Mouse (Mus musculus) stomach, postnatal 0 days (tissue): ENCODE data around the gene Cemip. TPM values are rescaled to one million over a fixed set of nuclear protein-coding genes. Genes with fewer than 3 reads are reported as not detected.

Experiments
- ATAC-seq: fragments of 200-750 bp; cut with Nextera tagmentation; 2 replicates; pipeline ENCODE4 v1.8.0; 2017; ENCODE audit not compliant: low FRiP score, low TSS enrichment
- DNase-seq: peaks from one replicate; pipeline ENCODE4 v3.0.0-alpha.2; 2016; ENCODE audit warnings: low spot score
- H3K27ac ChIP-seq: fragments of 300-500 bp; sonication (generic); replicated peaks from 2 replicates; pipeline ENCODE4 v1.5.1; 2014; ENCODE audit warnings: mild to moderate bottlenecking, control low read depth
- H3K27me3 ChIP-seq: fragments of 300-500 bp; sonication (generic); 2 replicates; pipeline ENCODE4 v1.6.1; 2014; ENCODE audit warnings: low read length; ENCODE audit not compliant: control insufficient read depth, insufficient read depth
- H3K36me3 ChIP-seq: fragments of 300-500 bp; sonication (generic); 2 replicates; pipeline ENCODE4 v1.6.1; 2014; ENCODE audit warnings: low read length, mixed read lengths; ENCODE audit not compliant: control insufficient read depth, insufficient read depth
- H3K4me1 ChIP-seq: fragments of 300-500 bp; sonication (generic); replicated peaks from 2 replicates; pipeline ENCODE4 v1.6.1; 2014; ENCODE audit warnings: antibody characterized with exemption; ENCODE audit not compliant: control insufficient read depth, insufficient read depth
- H3K4me2 ChIP-seq: fragments of 300-500 bp; sonication (generic); replicated peaks from 2 replicates; pipeline ENCODE4 v1.6.1; 2014; ENCODE audit warnings: low read depth, mild to moderate bottlenecking, control low read depth, moderate library complexity
- H3K4me3 ChIP-seq: fragments of 300-500 bp; sonication (generic); 2 replicates; pipeline ENCODE4 v1.5.1; 2014; ENCODE audit warnings: low read depth, low read length, control low read depth
- H3K9ac ChIP-seq: fragments of 300-500 bp; sonication (generic); 2 replicates; pipeline ENCODE4 v1.6.1; 2014; ENCODE audit warnings: mild to moderate bottlenecking, low read length, control low read depth, mixed read lengths
- H3K9me3 ChIP-seq: fragments of 300-500 bp; sonication (generic); 2 replicates; pipeline ENCODE4 v1.6.1; 2016; ENCODE audit warnings: low read length; ENCODE audit not compliant: control insufficient read depth
- CTCF ChIP-seq: IDR thresholded peaks from 2 replicates; pipeline ENCODE4 v1.5.1; 2016; ENCODE audit warnings: antibody characterized with exemption, low read depth, mild to moderate bottlenecking, moderate library complexity
- EP300 ChIP-seq: optimal IDR thresholded peaks from 2 replicates; pipeline ENCODE3; 2016; ENCODE audit warnings: antibody characterized with exemption
- WGBS: fragments of 180-500 bp; shearing (Covaris S2); extraction: QIAGEN DNeasy Blood & Tissue Kit; methylation state at CpG from one replicate; pipeline ENCODE4 v1.1.7; 2014; 5-methylcytosine and 5-hydroxymethylcytosine counted together
- polyA plus RNA-seq: library from polyadenylated mRNA; unstranded; fragments of >200 nt; fragmentation: Nextera tagmentation; extraction: Ambion mirVana; gene quantifications from 2 replicates; pipeline ENCODE4 v1.2.1, GENCODE M21; 2015

Gene Cemip
- polyA plus RNA-seq, 1 experiment from 2014 or later = 0.40 TPM

DNA sequence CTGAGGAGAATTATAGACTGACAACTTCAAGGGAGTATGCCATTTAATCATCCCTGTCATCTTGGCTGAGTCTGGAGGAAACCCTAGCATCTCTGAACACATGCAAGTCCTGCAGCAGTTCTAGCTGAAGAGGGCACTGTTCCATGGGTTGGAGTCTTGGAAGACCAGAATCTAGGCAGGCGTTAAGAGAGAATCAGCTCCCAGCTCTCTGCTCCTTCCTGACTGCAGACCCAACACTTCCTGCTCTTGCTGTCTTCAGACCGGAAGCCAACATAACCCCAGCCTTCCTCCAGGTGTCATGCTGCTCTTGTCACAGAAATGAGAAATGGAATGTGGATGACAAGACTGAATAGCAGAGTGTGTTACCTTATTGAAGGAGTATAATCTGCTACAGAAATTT is 29.1 kb upstream of the Cemip start:
- ATAC-seq (no peak), DNase-seq (no peak)
- 70% methylated on average over 2 of the region's 2 CpGs for WGBS
- Histone ChIP-seq H3K4me2 (no peak overlapping the region), H3K4me3 (no peak overlapping the region), H3K9ac (no peak overlapping the region), H3K36me3 (peaks cover 1% of the 10 kb centered on the region; the same call in 1 of the 2 replicates), H3K4me1 (peaks cover 9% of the 10 kb centered on the region), H3K9me3 (no peaks in the 10 kb centered on the region), H3K27me3 (no peaks in the 10 kb centered on the region), H3K27ac (no peak overlapping the region)
- TF ChIP-seq EP300 (no peak), CTCF (peak; percentile 55)

DNA sequence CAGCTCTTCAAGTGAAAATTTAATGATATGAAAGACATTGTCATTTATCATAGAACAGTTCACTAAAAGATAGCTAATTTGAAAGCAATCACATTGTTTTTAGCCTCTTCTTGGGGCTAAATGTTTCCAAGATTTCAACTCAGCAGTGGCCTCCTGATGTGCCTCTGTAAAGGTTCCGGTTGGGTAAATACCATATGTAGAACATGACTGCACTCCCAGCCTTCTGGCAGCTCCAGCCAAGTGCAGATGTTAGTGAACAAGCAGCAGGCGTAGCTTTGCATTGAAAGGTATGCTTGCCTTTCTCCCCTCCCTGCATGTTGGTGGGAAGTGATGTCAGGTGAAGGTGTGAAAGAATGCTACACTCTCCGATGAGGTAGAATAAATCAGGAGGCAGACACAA is 28.5 kb upstream of the Cemip start:
- ATAC-seq (no peak), DNase-seq (no peak)
- Histone ChIP-seq H3K4me1 (peaks cover 5% of the 10 kb centered on the region), H3K4me2 (no peak overlapping the region), H3K4me3 (no peak overlapping the region), H3K9me3 (no peaks in the 10 kb centered on the region), H3K27me3 (no peaks in the 10 kb centered on the region), H3K27ac (no peak overlapping the region), H3K36me3 (peaks cover 2% of the 10 kb centered on the region; the same call in 1 of the 2 replicates), H3K9ac (no peak overlapping the region)
- TF ChIP-seq CTCF (no peak), EP300 (no peak)
- 73% methylated on average over 3 of the region's 3 CpGs for WGBS

DNA sequence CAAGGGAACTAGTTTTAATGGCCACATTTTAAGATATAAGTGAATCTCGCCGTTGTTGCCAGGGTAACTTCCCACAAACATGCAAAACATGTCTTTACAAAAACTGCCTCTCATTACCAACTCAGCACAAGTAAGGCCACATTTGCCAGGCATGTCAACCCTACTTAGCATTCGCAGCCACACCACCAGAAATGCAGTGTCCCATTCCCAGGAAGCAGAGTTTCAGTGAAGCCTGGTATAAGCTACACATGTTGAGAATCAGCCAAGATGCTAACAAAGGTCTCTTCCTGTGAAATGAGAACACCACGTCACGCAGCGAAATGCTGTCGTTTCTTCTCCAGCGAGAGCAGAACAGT is 26.7 kb upstream of the Cemip start:
- ATAC-seq (no peak), DNase-seq (no peak)
- 85% methylated on average over 8 of the region's 8 CpGs for WGBS
- Histone ChIP-seq H3K27me3 (no peaks in the 10 kb centered on the region), H3K36me3 (peaks cover 2% of the 10 kb centered on the region; the same call in 1 of the 2 replicates), H3K4me1 (no peaks in the 10 kb centered on the region; the same call in none of the 2 replicates), H3K27ac (no peak overlapping the region), H3K9me3 (no peaks in the 10 kb centered on the region), H3K4me3 (no peak overlapping the region), H3K4me2 (no peak overlapping the region), H3K9ac (no peak overlapping the region)
- TF ChIP-seq EP300 (no peak), CTCF (no peak)

DNA sequence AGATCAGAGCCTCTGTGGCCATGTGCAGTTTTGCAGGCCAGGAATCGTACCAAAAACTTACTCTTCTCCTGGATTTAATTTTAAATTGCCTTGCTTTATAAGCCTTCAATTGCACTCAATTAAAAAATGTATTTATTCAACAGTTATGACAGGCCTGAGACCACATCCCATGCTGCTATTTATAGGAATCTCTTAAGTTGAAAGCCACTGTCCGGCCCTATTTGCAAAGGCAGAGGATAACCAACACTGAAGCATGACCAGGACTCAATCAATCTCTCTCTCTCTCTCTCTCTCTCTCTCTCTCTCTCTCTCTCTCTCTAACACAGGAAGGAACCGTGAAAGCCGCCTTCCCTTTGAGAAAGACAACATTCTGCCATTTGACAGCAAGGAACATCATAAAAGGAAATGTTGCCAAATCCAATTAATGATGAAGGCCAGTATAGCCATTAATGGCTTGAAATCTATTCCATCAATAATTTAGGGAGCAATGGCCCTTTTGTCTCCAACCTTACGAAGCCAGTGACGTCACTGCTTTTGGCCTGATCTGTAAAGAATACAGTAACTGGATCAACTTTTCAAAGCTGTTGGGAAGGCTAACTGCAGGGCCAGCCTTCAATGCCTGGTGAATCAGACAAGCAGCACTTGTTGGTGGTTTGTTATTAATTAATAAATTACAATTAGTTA is 26.2 kb upstream of the Cemip start:
- no peak for ATAC-seq
- H3K9me3 ChIP-seq = no peaks in the 10 kb centered on the region
- H3K27me3 ChIP-seq = no peaks in the 10 kb centered on the region
- no peak overlapping the region for H3K4me2 ChIP-seq
- TF ChIP-seq EP300 (no peak), CTCF (no peak)
- no peak overlapping the region for H3K27ac ChIP-seq
- DNase-seq = no peak
- WGBS = 70% methylated on average over 6 of the region's 6 CpGs
- peaks cover 2% of the 10 kb centered on the region; the same call in 1 of the 2 replicates for H3K36me3 ChIP-seq
- H3K4me3 ChIP-seq = no peak overlapping the region
- H3K4me1 ChIP-seq = no peaks in the 10 kb centered on the region; the same call in none of the 2 replicates
- no peak overlapping the region for H3K9ac ChIP-seq

DNA sequence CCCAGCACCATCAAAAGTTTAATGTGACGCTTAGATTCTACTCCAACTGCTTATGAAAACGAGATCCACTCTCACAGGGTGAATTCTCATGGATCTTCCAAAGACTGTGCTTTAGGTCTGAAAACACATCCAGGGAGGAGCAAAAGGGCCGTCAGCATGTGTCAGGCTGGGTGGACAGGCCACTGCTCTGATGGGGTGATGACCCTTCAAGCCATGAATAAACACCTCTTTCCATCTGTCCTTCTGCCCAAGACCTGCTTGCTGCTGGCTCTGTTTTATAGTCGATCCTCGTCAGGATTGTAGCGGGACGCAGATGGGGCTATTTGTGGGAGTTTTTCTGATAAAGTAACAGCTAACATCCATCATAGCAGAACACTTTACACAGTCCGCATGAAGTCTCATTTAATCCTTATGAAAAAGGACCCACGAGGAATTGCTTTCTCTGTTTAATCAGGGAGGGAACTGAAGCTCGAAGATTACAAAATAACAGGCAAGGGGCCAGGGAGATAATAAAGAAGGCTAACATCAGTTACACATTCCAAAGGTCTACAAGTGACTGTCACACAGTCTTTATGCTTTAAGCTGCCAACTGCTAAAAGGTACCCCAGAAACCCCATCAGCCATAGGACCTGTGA is 25.5 kb upstream of the Cemip start:
- no peaks in the 10 kb centered on the region for H3K27me3 ChIP-seq
- 37% methylated on average over 10 of the region's 10 CpGs for WGBS
- no peak overlapping the region for H3K27ac ChIP-seq
- no peak overlapping the region for H3K4me3 ChIP-seq
- ATAC-seq = no peak
- peaks cover 2% of the 10 kb centered on the region; the same call in 1 of the 2 replicates for H3K36me3 ChIP-seq
- no peak overlapping the region for H3K4me2 ChIP-seq
- no peak for DNase-seq
- no peak for TF ChIP-seq CTCF
- TF ChIP-seq EP300 = no peak
- H3K4me1 ChIP-seq = no peaks in the 10 kb centered on the region; the same call in none of the 2 replicates
- no peaks in the 10 kb centered on the region for H3K9me3 ChIP-seq
- no peak overlapping the region for H3K9ac ChIP-seq

DNA sequence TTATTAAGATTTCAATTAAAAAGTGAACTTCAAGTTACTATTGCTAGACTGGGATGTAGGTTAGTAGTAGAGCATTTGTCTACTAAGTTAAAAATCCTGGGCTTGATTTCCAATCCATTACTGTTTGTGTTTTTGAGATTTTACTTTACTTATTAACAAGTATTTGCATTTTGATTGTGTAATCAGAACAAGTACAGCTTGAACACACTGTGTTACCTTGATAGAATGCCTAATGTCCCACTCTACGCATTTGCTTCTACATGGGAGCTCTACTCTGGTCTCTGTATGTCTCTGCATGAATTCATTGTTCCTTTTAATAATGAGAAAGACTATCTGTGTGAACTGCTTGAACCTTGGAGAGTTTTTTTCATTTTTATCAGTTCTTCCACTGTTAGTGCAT is 20.6 kb upstream of the Cemip start:
- Histone ChIP-seq H3K4me3 (no peak overlapping the region), H3K9me3 (no peaks in the 10 kb centered on the region), H3K27me3 (no peaks in the 10 kb centered on the region), H3K4me2 (no peak overlapping the region), H3K36me3 (peaks cover 2% of the 10 kb centered on the region; the same call in 1 of the 2 replicates), H3K9ac (no peak overlapping the region), H3K4me1 (no peaks in the 10 kb centered on the region; the same call in 1 of the 2 replicates), H3K27ac (no peak overlapping the region)
- ATAC-seq (no peak), DNase-seq (no peak)
- WGBS = 83% methylated on average over 1 of the region's 1 CpGs
- no peak for TF ChIP-seq EP300
- TF ChIP-seq CTCF = no peak
